Mouse (Mus musculus) forebrain, embryonic 15.5 days (tissue): ENCODE results near the gene Grxcr1. TPM values are rescaled to one million over a fixed set of nuclear protein-coding genes. Genes with fewer than 3 reads are reported as not detected.
A peak's percentile ranks its signal among the peaks of the same experiment; 100 is the strongest.

ENCODE experiments used
- ATAC-seq: fragments of 200-750 bp; cut with Nextera tagmentation; replicated peaks from 2 replicates; pipeline ENCODE4 v1.8.0; 2017; ENCODE audit warnings: mild to moderate bottlenecking, moderate TSS enrichment, moderate library complexity
- H3K27ac ChIP-seq: fragments of 300-500 bp; sonication (generic); replicated peaks from 2 replicates; pipeline ENCODE4 v1.5.1; 2015; ENCODE audit warnings: mild to moderate bottlenecking, inconsistent platforms
- H3K27me3 ChIP-seq: fragments of 300-500 bp; sonication (generic); 2 replicates; pipeline ENCODE4 v1.6.1; 2015; ENCODE audit warnings: inconsistent platforms
- H3K36me3 ChIP-seq: fragments of 300-500 bp; sonication (generic); 2 replicates; pipeline ENCODE4 v1.6.1; 2015; ENCODE audit warnings: mild to moderate bottlenecking, inconsistent platforms
- H3K4me1 ChIP-seq: fragments of 300-500 bp; sonication (generic); 2 replicates; pipeline ENCODE4 v1.6.1; 2015; ENCODE audit warnings: inconsistent platforms
- H3K4me2 ChIP-seq: fragments of 300-500 bp; sonication (generic); replicated peaks from 2 replicates; pipeline ENCODE4 v1.6.1; 2015; ENCODE audit warnings: mild to moderate bottlenecking, inconsistent platforms
- H3K4me3 ChIP-seq: fragments of 300-500 bp; sonication (generic); 2 replicates; pipeline ENCODE4 v1.5.1; 2015; ENCODE audit warnings: mild to moderate bottlenecking, inconsistent platforms
- H3K9ac ChIP-seq: fragments of 300-500 bp; sonication (generic); replicated peaks from 2 replicates; pipeline ENCODE4 v1.6.1; 2015; ENCODE audit warnings: mild to moderate bottlenecking, inconsistent platforms
- H3K9me3 ChIP-seq: fragments of 300-500 bp; sonication (generic); 2 replicates; pipeline ENCODE4 v1.6.1; 2016; ENCODE audit warnings: inconsistent platforms
- WGBS: fragments of 180-500 bp; shearing (Covaris S2); methylation state at CpG from one replicate; pipeline ENCODE4 v1.1.7; 2015; ENCODE audit warnings: mixed read lengths; 5-methylcytosine and 5-hydroxymethylcytosine counted together
- polyA plus RNA-seq: library from polyadenylated mRNA; unstranded; fragments of >200 nt; fragmentation: Nextera tagmentation; extraction: Ambion mirVana; gene quantifications from 2 replicates; pipeline ENCODE4 v1.2.1, GENCODE M21; 2015

Grxcr1 gene
- polyA plus RNA-seq: not detected in 2 replicates

DNA sequence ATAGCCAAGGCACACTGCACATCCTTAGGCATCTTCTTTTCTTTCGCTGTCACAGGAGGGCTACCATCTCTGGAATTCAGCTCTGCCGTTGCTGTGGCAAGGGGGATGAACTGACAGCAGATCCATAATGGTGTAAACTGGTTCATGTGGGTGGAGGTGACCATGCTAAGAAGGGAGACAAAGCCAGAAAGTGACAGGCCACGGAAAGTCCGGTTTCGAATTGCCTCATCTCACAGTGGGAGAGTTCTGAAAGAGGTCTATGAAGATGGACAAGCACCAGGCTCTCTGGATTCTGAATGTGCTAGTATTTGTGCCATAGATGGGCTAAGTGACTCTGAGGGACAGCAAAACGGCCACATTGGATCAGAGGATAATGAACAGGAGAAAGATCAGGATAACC, at the start of gene Grxcr1:
TSS of gene Grxcr1 (plus strand) at position 92 of the 400 bp plus-strand sequence.
- Histone ChIP-seq H3K4me3 (no peak within 1 kb of the TSS), H3K27ac (no peak within 1 kb of the TSS), H3K9ac (no peak within 1 kb of the TSS), H3K36me3 (no peaks in the 10 kb centered on the region), H3K9me3 (no peaks in the 10 kb centered on the region), H3K27me3 (no peaks in the 10 kb centered on the region), H3K4me1 (no peaks in the 10 kb centered on the region), H3K4me2 (no peak within 1 kb of the TSS)
- ATAC-seq: no peak
- WGBS: 90% methylated on average over 6 of the region's 6 CpGs

DNA sequence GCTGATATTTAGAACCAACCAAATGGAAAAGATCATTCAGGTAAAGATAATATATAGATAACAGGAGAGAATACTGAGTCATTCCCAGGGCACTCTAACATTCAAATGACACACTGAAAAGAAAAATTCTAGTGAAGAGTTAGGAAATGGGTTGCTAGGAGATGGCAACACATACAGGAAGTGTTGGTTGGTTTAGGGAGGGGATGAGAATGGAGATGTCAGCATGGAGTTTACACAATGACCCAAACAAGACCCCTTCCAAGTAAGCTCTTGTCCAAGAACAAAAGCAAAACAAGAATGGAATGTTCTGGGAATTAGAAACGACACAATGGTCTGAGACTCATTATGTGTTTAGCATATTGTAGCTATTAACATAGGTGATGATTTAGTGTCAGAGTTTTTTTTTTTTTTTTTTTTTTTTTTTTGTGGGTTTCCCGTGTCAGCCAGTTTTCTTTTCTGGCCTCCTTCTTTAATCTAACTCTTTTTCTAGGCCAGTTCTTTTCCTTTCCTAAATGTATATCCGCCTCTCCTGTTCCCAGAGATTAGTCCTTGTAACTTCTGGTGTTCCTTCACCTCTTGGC, 49.6 kb upstream of the Grxcr1 start:
- Histone ChIP-seq H3K4me1 (no peaks in the 10 kb centered on the region), H3K27ac (no peak overlapping the region), H3K9ac (no peak overlapping the region), H3K27me3 (no peaks in the 10 kb centered on the region), H3K9me3 (no peaks in the 10 kb centered on the region), H3K4me2 (no peak overlapping the region), H3K36me3 (no peaks in the 10 kb centered on the region), H3K4me3 (no peak overlapping the region)
- WGBS: 53% methylated on average over 3 of the region's 3 CpGs
- no peak for ATAC-seq

DNA sequence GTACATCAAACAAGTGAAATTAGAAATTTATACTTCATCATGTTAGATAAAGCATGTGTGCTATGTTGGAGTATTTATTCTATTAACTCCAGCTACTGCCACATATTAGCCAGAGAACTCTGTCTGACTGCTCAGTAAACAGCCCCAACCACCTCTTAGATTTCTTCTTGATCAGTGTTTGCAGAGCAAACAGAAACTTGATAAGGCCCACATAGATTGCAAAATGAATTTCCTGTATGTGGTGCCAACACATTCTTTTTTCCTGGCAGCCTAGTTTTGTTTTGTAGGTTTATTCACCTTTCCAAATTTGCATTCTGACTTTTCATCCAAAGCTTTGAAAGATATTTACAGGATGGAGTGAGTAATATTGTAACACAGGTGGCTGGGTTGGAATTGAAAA, 41.2 kb upstream of the Grxcr1 start:
- no peak for ATAC-seq
- no peak overlapping the region for H3K4me3 ChIP-seq
- no peak overlapping the region for H3K27ac ChIP-seq
- no peaks in the 10 kb centered on the region for H3K27me3 ChIP-seq
- H3K4me1 ChIP-seq: no peaks in the 10 kb centered on the region
- no peaks in the 10 kb centered on the region; the same call in 1 of the 2 replicates for H3K9me3 ChIP-seq
- no peak overlapping the region for H3K4me2 ChIP-seq
- no peaks in the 10 kb centered on the region for H3K36me3 ChIP-seq
- no peak overlapping the region for H3K9ac ChIP-seq

DNA sequence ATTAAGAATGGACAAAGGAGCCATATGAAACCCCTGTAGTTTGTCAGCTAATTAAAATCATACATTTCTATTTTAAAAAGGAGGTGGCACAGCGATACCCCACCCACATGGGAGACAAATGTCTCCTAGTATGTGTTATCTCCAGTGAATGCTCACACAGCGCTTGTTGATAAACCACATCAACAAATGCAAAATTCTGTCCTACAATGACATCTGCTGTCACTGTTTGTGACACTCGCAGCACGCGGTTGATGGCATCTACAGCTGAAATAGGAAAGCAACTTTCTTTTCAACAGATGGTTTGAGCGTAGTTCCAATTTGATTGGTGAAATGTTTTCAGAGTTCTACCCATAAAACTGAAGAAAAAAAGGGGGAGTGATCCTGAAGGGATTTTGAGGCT, 29.0 kb upstream of the Grxcr1 start:
- no peak for ATAC-seq
- Histone ChIP-seq H3K4me1 (no peaks in the 10 kb centered on the region), H3K27me3 (no peaks in the 10 kb centered on the region), H3K4me2 (no peak overlapping the region), H3K4me3 (no peak overlapping the region), H3K9ac (no peak overlapping the region), H3K9me3 (no peaks in the 10 kb centered on the region), H3K36me3 (no peaks in the 10 kb centered on the region), H3K27ac (no peak overlapping the region)
- 90% methylated on average over 6 of the region's 6 CpGs for WGBS

DNA sequence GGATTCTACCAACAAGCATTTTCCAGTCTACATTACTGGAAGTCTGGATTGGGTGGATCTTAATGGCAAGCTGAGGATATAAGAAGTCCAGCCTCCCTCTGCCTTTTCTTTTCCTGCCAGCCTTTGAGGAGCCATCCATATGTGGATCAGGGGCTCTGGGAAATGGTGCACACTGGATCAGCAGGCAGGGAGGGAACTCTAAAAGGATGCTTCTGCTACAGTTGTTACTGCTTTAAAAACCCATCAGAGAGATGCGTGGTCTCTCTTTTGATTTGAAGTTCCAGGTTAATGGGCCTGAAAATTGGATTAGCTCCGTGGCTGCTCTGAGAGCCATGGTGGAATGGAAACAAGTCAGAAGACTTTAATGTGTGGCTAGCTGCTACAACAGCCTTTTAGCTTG, 27.7 kb upstream of the Grxcr1 start:
- no peak overlapping the region for H3K27ac ChIP-seq
- H3K9ac ChIP-seq: no peak overlapping the region
- ATAC-seq: no peak
- H3K36me3 ChIP-seq: no peaks in the 10 kb centered on the region
- H3K4me2 ChIP-seq: no peak overlapping the region
- H3K27me3 ChIP-seq: no peaks in the 10 kb centered on the region
- H3K9me3 ChIP-seq: no peaks in the 10 kb centered on the region
- 4% methylated on average over 2 of the region's 2 CpGs for WGBS
- H3K4me1 ChIP-seq: no peaks in the 10 kb centered on the region
- H3K4me3 ChIP-seq: no peak overlapping the region

DNA sequence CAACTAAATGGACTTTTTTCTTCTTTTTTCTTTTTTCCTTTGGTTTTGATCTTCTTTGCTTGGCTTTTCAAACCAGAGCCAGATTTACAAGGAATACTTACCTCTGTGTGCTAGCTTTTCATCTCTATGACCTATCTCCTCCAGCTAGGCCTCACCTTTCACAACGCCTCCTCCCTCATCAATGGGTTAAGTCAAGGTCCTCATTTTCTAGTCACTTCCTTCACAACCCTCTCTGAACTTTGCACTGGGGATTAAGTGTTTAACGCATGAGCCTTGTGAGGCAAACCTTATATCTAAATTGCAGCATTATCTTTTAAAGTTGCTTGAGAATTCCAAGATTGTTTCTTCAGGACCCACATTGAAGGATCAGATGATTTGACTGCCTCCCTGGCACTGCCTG, 27.2 kb upstream of the Grxcr1 start:
- Histone ChIP-seq H3K9me3 (no peaks in the 10 kb centered on the region), H3K27ac (no peak overlapping the region), H3K9ac (no peak overlapping the region), H3K4me1 (no peaks in the 10 kb centered on the region), H3K4me2 (no peak overlapping the region), H3K27me3 (no peaks in the 10 kb centered on the region), H3K36me3 (no peaks in the 10 kb centered on the region), H3K4me3 (no peak overlapping the region)
- WGBS: 74% methylated on average over 2 of the region's 2 CpGs
- no peak for ATAC-seq

DNA sequence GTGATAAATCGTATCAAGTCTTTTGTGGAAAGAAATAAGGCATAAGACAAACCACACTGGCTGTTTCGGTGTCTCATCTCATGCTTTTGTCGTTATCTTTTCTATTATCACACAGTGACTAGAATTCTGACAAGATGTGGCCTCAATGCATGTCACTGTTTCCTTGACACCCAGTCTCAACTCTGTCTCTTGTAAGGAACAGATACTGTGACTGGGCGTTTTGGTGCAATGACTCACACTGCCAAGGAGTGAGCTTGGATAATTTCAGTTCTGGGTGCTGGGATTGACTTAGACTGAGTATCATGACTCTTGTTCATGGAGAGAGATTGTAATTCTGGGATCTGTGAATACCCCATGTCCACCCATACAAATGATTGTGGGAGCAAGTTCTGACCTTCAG, 24.6 kb upstream of the Grxcr1 start:
- H3K4me2 ChIP-seq: no peak overlapping the region
- no peaks in the 10 kb centered on the region for H3K4me1 ChIP-seq
- no peak overlapping the region for H3K4me3 ChIP-seq
- no peaks in the 10 kb centered on the region for H3K36me3 ChIP-seq
- ATAC-seq: no peak
- H3K27ac ChIP-seq: no peak overlapping the region
- no peaks in the 10 kb centered on the region for H3K27me3 ChIP-seq
- H3K9me3 ChIP-seq: no peaks in the 10 kb centered on the region
- 91% methylated on average over 4 of the region's 4 CpGs for WGBS
- H3K9ac ChIP-seq: no peak overlapping the region

DNA sequence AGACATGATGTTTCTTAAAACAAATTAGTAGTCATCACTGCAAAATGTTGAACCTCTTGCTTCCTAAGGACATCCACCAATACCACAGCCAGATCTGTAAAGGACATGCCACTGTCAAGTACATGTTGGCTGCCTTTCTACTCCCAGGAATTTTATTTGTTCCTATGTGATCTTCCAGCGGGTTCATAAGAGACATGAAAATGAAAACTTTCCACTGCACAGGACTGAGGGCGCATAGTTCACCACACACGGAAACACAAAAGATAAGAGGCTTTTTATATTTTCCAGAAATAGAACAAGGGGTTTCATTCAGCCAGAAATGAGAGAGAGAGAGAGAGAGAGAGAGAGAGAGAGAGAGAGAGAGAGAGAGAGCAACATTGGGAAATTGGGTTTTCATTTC, 20.1 kb upstream of the Grxcr1 start:
- H3K4me1 ChIP-seq: no peaks in the 10 kb centered on the region
- H3K27ac ChIP-seq: no peak overlapping the region
- H3K27me3 ChIP-seq: no peaks in the 10 kb centered on the region
- H3K36me3 ChIP-seq: no peaks in the 10 kb centered on the region
- H3K9me3 ChIP-seq: no peaks in the 10 kb centered on the region
- WGBS: 70% methylated on average over 3 of the region's 3 CpGs
- no peak overlapping the region for H3K9ac ChIP-seq
- no peak overlapping the region for H3K4me2 ChIP-seq
- H3K4me3 ChIP-seq: no peak overlapping the region
- ATAC-seq: no peak

DNA sequence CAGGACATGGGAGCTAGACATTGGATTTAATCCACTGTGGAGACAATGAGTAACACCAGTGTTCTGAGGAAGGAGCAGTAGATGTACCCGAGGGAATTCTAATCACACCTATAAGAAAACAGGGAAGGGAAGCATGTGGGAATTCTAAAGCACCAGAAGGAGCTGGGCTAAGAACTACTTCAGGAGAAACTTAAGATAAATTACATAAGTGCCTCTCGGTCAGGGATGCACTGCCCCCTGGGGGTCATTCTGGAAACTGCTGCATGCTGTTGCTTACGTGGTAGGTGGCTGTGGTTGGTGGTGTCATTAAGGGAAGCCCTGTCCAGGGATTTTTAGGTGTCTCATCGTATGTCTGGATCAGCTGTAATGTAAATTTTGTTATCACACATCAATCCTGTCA, 19.0 kb upstream of the Grxcr1 start:
- Histone ChIP-seq H3K36me3 (no peaks in the 10 kb centered on the region), H3K27ac (no peak overlapping the region), H3K9me3 (no peaks in the 10 kb centered on the region), H3K27me3 (no peaks in the 10 kb centered on the region), H3K4me3 (no peak overlapping the region), H3K9ac (no peak overlapping the region), H3K4me2 (no peak overlapping the region), H3K4me1 (no peaks in the 10 kb centered on the region)
- WGBS: 19% methylated on average over 4 of the region's 4 CpGs
- ATAC-seq: peak; percentile 67

DNA sequence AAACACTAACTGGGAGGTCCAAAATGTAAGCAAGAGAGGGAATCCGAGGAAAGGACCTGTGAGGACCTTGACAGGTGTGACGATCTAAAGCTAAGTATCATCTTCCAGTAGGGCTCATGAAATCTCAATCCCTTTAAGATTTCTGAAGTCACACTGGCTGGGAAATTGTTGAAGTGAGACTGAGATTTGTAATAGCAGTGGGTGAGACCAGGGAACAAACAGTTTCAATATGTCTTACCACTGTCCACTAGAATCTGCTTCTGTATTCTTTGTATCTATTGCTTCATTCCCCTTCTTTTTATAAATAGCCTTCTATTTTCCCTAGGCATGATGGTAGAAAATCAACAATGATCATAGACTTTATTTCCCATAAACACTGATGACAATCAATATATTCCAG, 10.8 kb upstream of the Grxcr1 start:
- 87% methylated on average over 2 of the region's 2 CpGs for WGBS

DNA sequence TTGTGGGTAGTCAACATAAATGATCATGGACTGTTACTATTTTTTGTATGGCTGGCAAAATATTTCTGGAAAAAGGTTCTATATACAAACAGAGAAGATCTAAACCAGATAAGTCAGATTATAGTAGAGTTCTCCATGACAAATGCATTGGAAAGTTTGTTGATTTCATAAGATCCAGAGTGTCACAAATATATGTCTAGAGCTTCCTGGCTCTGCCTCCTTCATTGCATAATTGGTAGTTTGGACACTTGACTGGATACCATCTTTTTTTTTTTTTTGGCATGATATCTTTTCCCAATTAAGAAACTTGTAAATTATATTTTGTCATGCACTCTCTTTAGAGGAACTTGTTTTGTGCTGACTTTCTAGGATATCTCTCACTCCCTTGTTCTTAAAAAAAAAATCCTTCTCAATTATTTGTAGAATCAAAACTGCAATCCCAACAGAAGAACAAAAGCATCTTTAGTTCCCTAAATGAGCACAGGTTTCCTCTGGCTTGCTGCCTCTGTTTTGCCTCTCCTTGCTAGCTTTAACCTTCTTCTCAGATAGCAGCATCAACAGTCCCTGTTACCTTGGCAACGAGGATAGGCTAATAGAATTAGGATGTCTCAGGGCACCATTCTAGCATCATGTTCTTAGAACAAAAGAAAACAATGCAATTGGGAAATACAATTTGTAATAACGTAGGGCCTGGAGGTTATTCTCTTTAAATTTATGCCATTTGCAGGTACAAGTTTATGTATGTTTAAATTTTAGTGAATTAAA, 4.8 kb upstream of the Grxcr1 start:
- no peak for ATAC-seq
- no peak overlapping the region for H3K4me3 ChIP-seq
- no peak overlapping the region for H3K27ac ChIP-seq
- H3K9me3 ChIP-seq: no peaks in the 10 kb centered on the region
- H3K4me1 ChIP-seq: no peaks in the 10 kb centered on the region
- H3K4me2 ChIP-seq: no peak overlapping the region
- H3K9ac ChIP-seq: no peak overlapping the region
- H3K36me3 ChIP-seq: no peaks in the 10 kb centered on the region
- 53% methylated on average over 2 of the region's 2 CpGs for WGBS
- no peaks in the 10 kb centered on the region for H3K27me3 ChIP-seq

More for the DNA sequence above, 10.8 kb upstream of the Grxcr1 start:
- Histone ChIP-seq H3K9ac (no peak overlapping the region), H3K36me3 (no peaks in the 10 kb centered on the region), H3K4me1 (no peaks in the 10 kb centered on the region), H3K27me3 (no peaks in the 10 kb centered on the region), H3K4me3 (no peak overlapping the region), H3K9me3 (no peaks in the 10 kb centered on the region), H3K4me2 (no peak overlapping the region), H3K27ac (no peak overlapping the region)
- ATAC-seq: no peak

DNA sequence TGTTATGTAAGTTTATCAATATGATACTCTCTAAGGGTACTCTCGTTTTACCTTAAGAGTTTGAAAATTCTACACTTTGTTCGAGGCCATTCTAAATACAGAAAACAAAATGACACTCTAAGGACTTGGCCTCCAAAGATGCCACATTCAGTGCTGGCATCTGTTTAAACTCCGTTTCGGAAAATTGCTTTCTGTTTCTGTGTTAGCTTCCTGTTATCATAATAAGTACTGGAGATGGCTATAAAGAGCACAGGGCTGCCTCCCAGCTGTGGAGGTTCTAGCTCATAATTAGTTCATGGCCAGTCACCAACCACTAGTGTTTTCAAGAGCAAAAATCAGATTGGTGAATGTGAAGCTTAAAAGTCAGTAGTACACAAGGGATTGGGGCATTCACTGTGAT, 4.2 kb upstream of the Grxcr1 start:
- Histone ChIP-seq H3K27me3 (no peaks in the 10 kb centered on the region), H3K27ac (no peak overlapping the region), H3K9me3 (no peaks in the 10 kb centered on the region), H3K36me3 (no peaks in the 10 kb centered on the region), H3K4me3 (no peak overlapping the region), H3K9ac (no peak overlapping the region), H3K4me1 (no peaks in the 10 kb centered on the region), H3K4me2 (no peak overlapping the region)
- 80% methylated on average over 4 of the region's 4 CpGs for WGBS
- ATAC-seq: no peak

DNA sequence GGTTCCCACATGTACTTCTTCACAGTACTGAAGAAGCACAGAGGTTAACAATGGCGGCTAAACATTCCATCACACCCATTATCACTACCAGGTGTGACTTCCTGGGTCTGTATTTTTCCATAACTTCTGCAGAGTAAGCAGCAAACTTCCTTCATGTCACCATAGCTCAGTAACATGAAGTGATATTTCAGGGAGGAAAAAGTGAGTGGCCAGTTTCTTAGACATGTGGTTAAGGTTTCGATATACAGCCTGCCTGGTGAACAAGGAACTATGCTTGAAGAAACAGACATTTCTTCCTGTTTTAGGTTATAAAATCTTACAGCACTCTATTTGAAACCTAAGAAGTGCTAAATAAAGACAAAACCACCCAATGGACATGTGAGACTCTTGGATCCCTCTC, 1.7 kb downstream of the Grxcr1 start:
- ATAC-seq: no peak
- Histone ChIP-seq H3K4me1 (no peaks in the 10 kb centered on the region), H3K4me3 (no peak overlapping the region)

More for the DNA sequence above, 1.7 kb downstream of the Grxcr1 start:
- WGBS: 94% methylated on average over 2 of the region's 2 CpGs
- no peaks in the 10 kb centered on the region for H3K27me3 ChIP-seq
- H3K27ac ChIP-seq: no peak overlapping the region
- H3K4me2 ChIP-seq: no peak overlapping the region
- no peak overlapping the region for H3K9ac ChIP-seq
- H3K9me3 ChIP-seq: no peaks in the 10 kb centered on the region
- H3K36me3 ChIP-seq: no peaks in the 10 kb centered on the region
